Mouse (Mus musculus) forebrain, embryonic 16.5 days (tissue): ENCODE measurements around the gene Pou6f1. TPM values are rescaled to one million over a fixed set of nuclear protein-coding genes. Genes with fewer than 3 reads are reported as not detected.
A peak's percentile ranks its signal among the peaks of the same experiment; 100 is the strongest.
"Not testable (repeated sequence)": the region's sequence is repeated elsewhere in the genome, so short reads cannot be mapped to it uniquely, and the experiment has no call there.

ENCODE experiments used
- ATAC-seq: fragments of 200-750 bp; cut with Nextera tagmentation; 2 replicates; pipeline ENCODE4 v1.8.0; 2017; ENCODE audit warnings: mild to moderate bottlenecking, moderate library complexity
- H3K27ac ChIP-seq: fragments of 300-500 bp; sonication (generic); 2 replicates; pipeline ENCODE4 v1.5.1; 2014; ENCODE audit warnings: low read length, control low read depth
- H3K27me3 ChIP-seq: fragments of 300-500 bp; sonication (generic); replicated peaks from 2 replicates; pipeline ENCODE4 v1.6.1; 2014; ENCODE audit warnings: low read length; ENCODE audit not compliant: control insufficient read depth, insufficient read depth
- H3K36me3 ChIP-seq: fragments of 300-500 bp; sonication (generic); 2 replicates; pipeline ENCODE4 v1.6.1; 2014; ENCODE audit not compliant: control insufficient read depth, insufficient read depth
- H3K4me1 ChIP-seq: fragments of 300-500 bp; sonication (generic); replicated peaks from 2 replicates; pipeline ENCODE4 v1.6.1; 2014; ENCODE audit warnings: low read length; ENCODE audit not compliant: control insufficient read depth, insufficient read depth
- H3K4me2 ChIP-seq: fragments of 300-500 bp; sonication (generic); 2 replicates; pipeline ENCODE4 v1.6.1; 2014; ENCODE audit warnings: mild to moderate bottlenecking, low read length, control low read depth
- H3K4me3 ChIP-seq: fragments of 300-500 bp; sonication (generic); replicated peaks from 2 replicates; pipeline ENCODE4 v1.5.1; 2014; ENCODE audit warnings: mild to moderate bottlenecking, low read length, control low read depth
- H3K9ac ChIP-seq: fragments of 300-500 bp; sonication (generic); replicated peaks from 2 replicates; pipeline ENCODE4 v1.6.1; 2014; ENCODE audit warnings: low read depth, low read length, control low read depth
- H3K9me3 ChIP-seq: fragments of 300-500 bp; sonication (generic); 2 replicates; pipeline ENCODE4 v1.6.1; 2016; ENCODE audit warnings: low read length; ENCODE audit not compliant: control insufficient read depth
- WGBS: fragments of 180-500 bp; shearing (Covaris S2); extraction: QIAGEN DNeasy Blood & Tissue Kit; methylation state at CpG from one replicate; pipeline ENCODE4 v1.1.7; 2014; 5-methylcytosine and 5-hydroxymethylcytosine counted together
- polyA plus RNA-seq: library from polyadenylated mRNA; unstranded; fragments of >200 nt; fragmentation: Nextera tagmentation; extraction: Ambion mirVana; gene quantifications from 2 replicates; pipeline ENCODE4 v1.2.1, GENCODE M21; 2015

Gene Pou6f1
- polyA plus RNA-seq, 1 experiment from 2014 or later, result 53.2 TPM

GRCm38 (mm10) chr15:100612432-100612831, 12.6 kb upstream of the Pou6f1 start:
- no peak overlapping the region for H3K27ac ChIP-seq
- 0 out of 2 replicates have a peak, but pooled peaks cover under 1% of the 10 kb centered on the region for H3K36me3 ChIP-seq
- no peak overlapping the region for H3K9ac ChIP-seq
- no peak overlapping the region for H3K4me2 ChIP-seq
- 67% methylated on average over 2 of the region's 2 CpGs for WGBS
- no peak for ATAC-seq
- H3K27me3 ChIP-seq, result no peaks in the 10 kb centered on the region
- no peak overlapping the region for H3K4me3 ChIP-seq
- H3K4me1 ChIP-seq, result peaks cover 24% of the 10 kb centered on the region
- H3K9me3 ChIP-seq, result no peaks in the 10 kb centered on the region

- Histone ChIP-seq H3K4me3 (no peak overlapping the region), H3K9ac (no peak overlapping the region), H3K27ac (no peak overlapping the region), H3K4me2 (no peak overlapping the region), H3K27me3 (no peaks in the 10 kb centered on the region), H3K36me3 (no peaks in the 10 kb centered on the region), H3K9me3 (no peaks in the 10 kb centered on the region), H3K4me1 (peaks cover 22% of the 10 kb centered on the region)
- 84% methylated on average over 7 of the region's 7 CpGs for WGBS
- ATAC-seq, result no peak
Measured at GRCm38 (mm10) chr15:100611951-100612350, 12.2 kb upstream of the Pou6f1 start.

- H3K27me3 ChIP-seq, H3K9ac ChIP-seq, H3K36me3 ChIP-seq, H3K27ac ChIP-seq, H3K4me2 ChIP-seq, H3K4me1 ChIP-seq, H3K9me3 ChIP-seq, ATAC-seq, H3K4me3 ChIP-seq: not testable (repeated sequence)
- 93% methylated on average over 8 of the region's 8 CpGs for WGBS
Measured at GRCm38 (mm10) chr15:100606677-100607076, 6.9 kb upstream of the Pou6f1 start.

- 62% methylated on average over 3 of the region's 3 CpGs for WGBS
- no peaks in the 10 kb centered on the region for H3K27me3 ChIP-seq
- no peak for ATAC-seq
Measured at GRCm38 (mm10) chr15:100601669-100602068, 1.9 kb upstream of the Pou6f1 start.

DNA sequence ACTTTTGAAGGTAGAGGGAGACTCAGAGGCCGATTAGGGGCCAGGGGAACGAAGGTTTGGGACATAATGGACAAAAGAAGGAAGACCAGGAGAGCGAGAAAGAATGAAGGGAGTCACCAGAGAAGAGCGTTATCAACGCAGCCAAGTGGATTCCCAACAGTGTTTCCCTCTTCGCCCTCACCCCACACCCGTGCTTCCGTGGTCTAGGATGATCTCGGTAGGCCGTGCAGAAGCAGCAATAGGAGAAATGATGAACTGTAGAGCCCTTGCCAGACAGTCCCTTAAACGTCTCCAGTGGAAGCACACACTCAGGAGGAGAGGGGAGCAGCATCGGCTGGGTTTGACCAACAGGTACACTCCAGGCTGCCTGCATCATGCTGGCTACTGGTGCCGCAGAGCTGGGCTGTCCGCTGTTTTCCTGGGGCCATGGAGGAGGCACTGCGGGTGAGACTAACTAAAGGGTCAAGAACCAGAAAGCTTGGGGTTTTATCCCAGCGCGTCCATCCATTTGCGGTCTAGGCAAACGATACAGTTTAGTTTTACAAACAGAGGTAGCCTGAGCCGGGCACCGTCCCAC, 1.0 kb upstream of the Pou6f1 start:
- ATAC-seq, result no peak
- Histone ChIP-seq H3K9ac (no peak overlapping the region), H3K27me3 (no peaks in the 10 kb centered on the region), H3K4me1 (peaks cover 19% of the 10 kb centered on the region), H3K4me2 (peak overlapping the region; percentile 70), H3K27ac (no peak overlapping the region), H3K4me3 (no peak overlapping the region; the same call in 1 of the 2 replicates), H3K36me3 (0 out of 2 replicates have a peak, but pooled peaks cover 2% of the 10 kb centered on the region), H3K9me3 (no peaks in the 10 kb centered on the region)
- WGBS, result 28% methylated on average over 21 of the region's 21 CpGs

More at GRCm38 (mm10) chr15:100601669-100602068, 1.9 kb upstream of the Pou6f1 start:
- Histone ChIP-seq H3K4me1 (peaks cover 19% of the 10 kb centered on the region), H3K27ac (no peak overlapping the region), H3K4me3 (no peak overlapping the region), H3K9ac (no peak overlapping the region), H3K9me3 (no peaks in the 10 kb centered on the region), H3K36me3 (no peaks in the 10 kb centered on the region), H3K4me2 (no peak overlapping the region)

DNA sequence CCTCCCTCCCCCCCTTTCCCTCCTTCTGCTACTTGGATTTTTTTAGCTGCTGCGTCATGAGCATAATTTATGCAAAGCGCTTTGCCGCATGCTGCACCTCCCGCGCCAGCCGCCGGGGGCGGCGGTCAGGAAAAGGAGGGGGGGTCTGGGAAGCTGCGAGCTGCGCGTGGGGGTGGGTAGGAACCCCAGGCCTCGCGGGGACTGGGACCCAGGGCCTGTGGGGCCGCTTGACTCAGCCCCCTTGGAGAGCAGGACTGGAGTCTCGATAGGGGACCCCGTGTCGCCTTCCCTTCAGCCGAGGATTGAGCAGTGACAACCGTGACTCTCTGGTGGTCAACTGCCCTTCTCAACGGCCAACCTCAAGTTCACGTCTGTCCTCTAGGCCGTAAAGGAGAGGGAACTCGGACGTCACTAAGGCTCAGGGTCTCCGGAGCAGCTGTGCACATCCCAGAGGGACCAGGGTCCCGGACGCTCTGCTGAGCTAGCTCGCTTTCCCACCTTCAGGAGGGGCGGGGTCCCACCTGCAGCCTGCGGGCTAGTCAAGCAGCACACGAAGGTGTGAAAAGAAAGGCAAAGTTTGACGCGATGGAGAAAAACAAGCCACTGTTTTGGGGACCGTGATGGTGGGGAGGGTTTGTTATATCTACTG, 387 bp upstream of the Pou6f1 start:
- H3K4me2 ChIP-seq, result peak overlapping the region; percentile 70
- peak overlapping the region; percentile 94 for H3K9ac ChIP-seq
- H3K4me1 ChIP-seq, result peaks cover 15% of the 10 kb centered on the region
- WGBS, result 2% methylated on average over 35 of the region's 35 CpGs
- peak overlapping the region; percentile 69 for H3K4me3 ChIP-seq
- no peaks in the 10 kb centered on the region for H3K27me3 ChIP-seq
- H3K9me3 ChIP-seq, result no peaks in the 10 kb centered on the region
- peak; percentile 62 for ATAC-seq
- H3K27ac ChIP-seq, result peak overlapping the region; percentile 85
- 0 out of 2 replicates have a peak, but pooled peaks cover 2% of the 10 kb centered on the region for H3K36me3 ChIP-seq

DNA sequence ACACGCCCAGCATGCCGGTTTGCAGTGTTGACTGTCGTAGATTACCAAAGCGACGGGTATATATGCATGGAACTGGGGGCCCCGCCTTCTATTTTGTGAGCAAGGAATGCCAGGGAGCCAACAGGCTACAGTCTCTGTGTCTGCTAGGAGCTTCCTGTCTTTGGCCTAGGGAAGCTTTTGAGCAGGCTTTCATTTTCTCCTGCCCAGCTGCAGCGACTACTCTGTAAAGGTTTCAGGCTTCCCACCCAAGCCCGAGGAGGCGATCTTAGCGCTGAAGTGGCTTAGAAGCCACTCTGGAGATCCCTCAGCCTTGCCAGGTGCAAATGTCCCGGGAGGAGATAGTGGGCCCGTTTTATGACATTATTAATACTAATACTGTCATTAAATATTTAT, 905 bp downstream of the Pou6f1 start:
- Histone ChIP-seq H3K36me3 (0 out of 2 replicates have a peak, but pooled peaks cover 2% of the 10 kb centered on the region), H3K4me2 (peak overlapping the region; percentile 70), H3K9me3 (no peaks in the 10 kb centered on the region), H3K4me3 (peak overlapping the region; percentile 69), H3K4me1 (peaks cover 11% of the 10 kb centered on the region), H3K27me3 (no peaks in the 10 kb centered on the region), H3K9ac (peak overlapping the region; percentile 94), H3K27ac (peak overlapping the region; percentile 85)
- WGBS, result 2% methylated on average over 12 of the region's 12 CpGs
- peak; percentile 68 for ATAC-seq

GRCm38 (mm10) chr15:100598287-100598882, 1.4 kb downstream of the Pou6f1 start:
- H3K9me3 ChIP-seq, result no peaks in the 10 kb centered on the region
- H3K4me1 ChIP-seq, result peaks cover 11% of the 10 kb centered on the region
- no peaks in the 10 kb centered on the region for H3K27me3 ChIP-seq
- peak overlapping the region; percentile 69 for H3K4me3 ChIP-seq
- H3K27ac ChIP-seq, result peak overlapping the region; percentile 85
- H3K4me2 ChIP-seq, result peak overlapping the region; percentile 70
- 0 out of 2 replicates have a peak, but pooled peaks cover 2% of the 10 kb centered on the region for H3K36me3 ChIP-seq
- 33% methylated on average over 9 of the region's 9 CpGs for WGBS
- no peak for ATAC-seq
- peak overlapping the region; percentile 94 for H3K9ac ChIP-seq

DNA sequence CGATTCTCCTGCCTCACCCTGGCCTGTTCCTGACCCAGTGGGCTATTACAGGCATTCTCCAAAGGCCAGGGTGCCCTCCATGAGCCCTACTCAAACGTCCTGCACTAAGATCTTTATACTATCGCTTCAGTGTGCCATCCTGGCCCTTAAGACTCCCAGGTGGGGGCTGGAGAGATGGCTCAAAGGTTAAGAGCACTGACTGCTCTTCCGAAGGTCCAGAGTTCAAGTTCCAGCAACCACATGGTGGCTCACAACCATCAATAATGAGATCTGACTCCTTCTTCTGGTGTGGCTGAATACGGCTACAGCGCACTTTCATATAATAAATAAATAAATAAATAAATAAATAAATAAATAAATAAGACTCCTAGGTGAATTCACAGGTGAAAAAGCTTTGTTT, 7.0 kb downstream of the Pou6f1 start:
- no peak overlapping the region for H3K27ac ChIP-seq
- 88% methylated on average over 6 of the region's 6 CpGs for WGBS
- H3K4me1 ChIP-seq, result no peaks in the 10 kb centered on the region

More for the DNA sequence above, 7.0 kb downstream of the Pou6f1 start:
- Histone ChIP-seq H3K27me3 (no peaks in the 10 kb centered on the region), H3K36me3 (peaks cover 4% of the 10 kb centered on the region; the same call in 1 of the 2 replicates), H3K4me2 (no peak overlapping the region), H3K9me3 (no peaks in the 10 kb centered on the region), H3K4me3 (no peak overlapping the region), H3K9ac (no peak overlapping the region)
- ATAC-seq, result no peak
